Mouse (Mus musculus) neural tube, embryonic 13.5 days (tissue): ENCODE data around the gene Cyyr1. TPM values are rescaled to one million over a fixed set of nuclear protein-coding genes. Genes with fewer than 3 reads are reported as not detected.

ENCODE experiments used
- ATAC-seq: fragments of 200-750 bp; cut with Nextera tagmentation; 2 replicates; pipeline ENCODE4 v1.8.0; 2017; ENCODE audit warnings: low read depth, mild to moderate bottlenecking, moderate TSS enrichment, moderate library complexity
- H3K27ac ChIP-seq: fragments of 300-500 bp; sonication (generic); replicated peaks from 2 replicates; pipeline ENCODE4 v1.5.1; 2015; ENCODE audit warnings: moderate library complexity, mild to moderate bottlenecking, inconsistent platforms
- H3K27me3 ChIP-seq: fragments of 300-500 bp; sonication (generic); 2 replicates; pipeline ENCODE4 v1.6.1; 2015; ENCODE audit warnings: mild to moderate bottlenecking, inconsistent platforms
- H3K36me3 ChIP-seq: fragments of 300-500 bp; sonication (generic); 2 replicates; pipeline ENCODE4 v1.6.1; 2015; ENCODE audit warnings: mild to moderate bottlenecking, inconsistent platforms
- H3K4me1 ChIP-seq: fragments of 300-500 bp; sonication (generic); replicated peaks from 2 replicates; pipeline ENCODE4 v1.6.1; 2015; ENCODE audit warnings: inconsistent platforms
- H3K4me2 ChIP-seq: fragments of 300-500 bp; sonication (generic); 2 replicates; pipeline ENCODE4 v1.6.1; 2015; ENCODE audit warnings: inconsistent platforms, mild to moderate bottlenecking, moderate library complexity
- H3K4me3 ChIP-seq: fragments of 300-500 bp; sonication (generic); 2 replicates; pipeline ENCODE4 v1.5.1; 2015; ENCODE audit warnings: mild to moderate bottlenecking, inconsistent platforms
- H3K9ac ChIP-seq: fragments of 300-500 bp; sonication (generic); 2 replicates; pipeline ENCODE4 v1.6.1; 2015; ENCODE audit warnings: moderate library complexity, mild to moderate bottlenecking, inconsistent platforms
- H3K9me3 ChIP-seq: fragments of 300-500 bp; sonication (generic); 2 replicates; pipeline ENCODE4 v1.6.1; 2016; ENCODE audit warnings: inconsistent platforms
- WGBS: fragments of 180-500 bp; shearing (Covaris S2); methylation state at CpG from one replicate; pipeline ENCODE4 v1.1.7; 2015; 5-methylcytosine and 5-hydroxymethylcytosine counted together
- polyA plus RNA-seq: library from polyadenylated mRNA; unstranded; fragments of >200 nt; fragmentation: Nextera tagmentation; extraction: Ambion mirVana; gene quantifications from 2 replicates; pipeline ENCODE4 v1.2.1, GENCODE M21; 2015

Gene Cyyr1
- polyA plus RNA-seq, 1 experiment from 2014 or later = 2.8 TPM

DNA sequence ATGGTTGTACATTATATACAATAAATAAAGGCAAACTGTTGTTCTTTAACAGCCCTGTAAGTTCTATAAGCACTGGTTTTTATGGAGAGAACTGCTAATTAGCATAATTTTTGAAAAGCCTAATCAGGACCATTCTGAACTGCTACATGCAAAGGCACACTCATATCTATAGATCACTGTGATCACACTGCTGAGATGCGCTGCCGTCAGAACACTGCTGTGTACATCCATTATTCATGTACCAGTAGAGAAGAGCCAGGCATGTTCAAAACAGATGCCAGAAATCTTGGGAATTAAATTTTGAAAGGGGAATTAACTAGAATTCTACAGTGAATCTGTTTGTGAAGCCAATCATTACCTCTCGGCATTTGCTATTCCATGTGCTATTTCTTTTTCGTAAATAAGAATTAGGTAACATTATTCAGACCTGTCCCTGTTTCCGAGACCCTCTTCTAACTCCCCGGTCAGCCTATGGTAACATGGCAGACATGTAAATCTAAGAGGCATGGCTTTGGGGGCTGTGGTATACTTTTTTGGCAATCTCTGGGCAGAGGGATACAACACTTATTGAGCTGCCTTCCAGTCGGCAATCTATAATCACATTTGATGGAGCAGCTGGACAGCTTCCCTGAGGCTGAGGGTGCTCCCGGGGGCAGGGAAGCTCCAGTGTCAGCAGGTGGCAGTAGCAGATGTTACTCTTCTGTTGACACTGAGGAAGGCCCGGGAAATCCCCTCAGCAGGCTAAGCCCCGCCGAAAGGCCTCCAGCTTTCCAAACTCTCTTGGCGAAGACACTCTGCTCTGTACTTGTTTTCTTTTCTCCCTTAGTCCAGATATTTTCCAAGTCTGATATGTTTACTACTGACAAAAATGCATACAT lies 25.2 kb downstream of the Cyyr1 start:
- no peaks in the 10 kb centered on the region for H3K27me3 ChIP-seq
- no peaks in the 10 kb centered on the region for H3K9me3 ChIP-seq
- no peak overlapping the region for H3K4me3 ChIP-seq
- WGBS = 44% methylated on average over 12 of the region's 12 CpGs
- no peak overlapping the region for H3K4me2 ChIP-seq
- no peaks in the 10 kb centered on the region for H3K36me3 ChIP-seq
- 0 out of 2 replicates have a peak overlapping the region, but pooled peaks have one; percentile 23 for H3K27ac ChIP-seq
- H3K9ac ChIP-seq = no peak overlapping the region
- H3K4me1 ChIP-seq = peaks cover 6% of the 10 kb centered on the region; the same call in 1 of the 2 replicates
- peak; percentile 71; the same call in 1 of the 2 replicates for ATAC-seq

DNA sequence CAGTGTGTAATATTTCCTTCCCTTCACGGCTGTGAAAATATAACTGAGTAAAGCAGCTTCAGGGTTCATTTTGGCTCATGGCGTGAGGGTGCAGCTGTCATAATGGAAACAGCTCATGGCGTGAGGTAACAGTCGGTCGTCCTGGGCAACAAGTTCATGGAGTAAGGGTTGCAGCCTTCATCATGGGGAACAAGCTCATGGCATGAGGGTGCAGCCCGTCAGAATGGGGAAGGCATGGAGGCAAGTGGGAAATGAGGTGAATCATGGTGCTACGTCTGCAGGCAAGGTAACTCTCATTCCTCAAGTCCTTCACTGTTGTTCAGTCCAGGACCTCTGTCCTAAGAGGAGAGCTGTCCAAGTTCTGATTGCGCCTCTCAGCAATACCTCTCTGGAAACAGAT lies 28.6 kb downstream of the Cyyr1 start:
- Histone ChIP-seq H3K27me3 (no peaks in the 10 kb centered on the region), H3K4me2 (no peak overlapping the region), H3K27ac (no peak overlapping the region), H3K4me3 (no peak overlapping the region), H3K9ac (no peak overlapping the region), H3K36me3 (no peaks in the 10 kb centered on the region), H3K4me1 (peaks cover 6% of the 10 kb centered on the region; the same call in 1 of the 2 replicates), H3K9me3 (no peaks in the 10 kb centered on the region)
- 82% methylated on average over 8 of the region's 8 CpGs for WGBS
- ATAC-seq = no peak

DNA sequence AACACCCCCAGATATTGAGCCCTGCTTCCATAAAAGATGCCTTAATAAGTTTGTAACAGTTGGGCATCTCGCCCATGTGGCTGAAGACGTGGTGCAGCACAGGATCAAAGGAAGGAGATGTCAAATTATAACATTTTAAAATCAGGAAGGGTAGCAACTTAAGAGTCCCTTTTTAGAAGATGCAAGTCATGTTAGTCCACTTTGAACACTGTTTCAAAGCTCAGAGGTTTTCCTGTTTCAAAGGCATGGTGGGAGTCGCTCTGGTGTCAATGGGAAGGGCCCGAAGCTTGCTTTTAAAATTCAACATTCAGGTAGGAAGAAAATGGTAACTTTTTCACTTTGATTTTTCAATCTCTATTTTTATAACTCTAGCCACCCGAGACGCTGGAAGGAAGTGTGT lies 45.9 kb downstream of the Cyyr1 start:
- Histone ChIP-seq H3K9ac (no peak overlapping the region), H3K27me3 (no peaks in the 10 kb centered on the region), H3K4me1 (peaks cover 4% of the 10 kb centered on the region; the same call in 1 of the 2 replicates), H3K36me3 (no peaks in the 10 kb centered on the region), H3K4me3 (no peak overlapping the region), H3K4me2 (no peak overlapping the region), H3K27ac (no peak overlapping the region), H3K9me3 (no peaks in the 10 kb centered on the region)
- ATAC-seq = no peak
- 94% methylated on average over 6 of the region's 6 CpGs for WGBS

DNA sequence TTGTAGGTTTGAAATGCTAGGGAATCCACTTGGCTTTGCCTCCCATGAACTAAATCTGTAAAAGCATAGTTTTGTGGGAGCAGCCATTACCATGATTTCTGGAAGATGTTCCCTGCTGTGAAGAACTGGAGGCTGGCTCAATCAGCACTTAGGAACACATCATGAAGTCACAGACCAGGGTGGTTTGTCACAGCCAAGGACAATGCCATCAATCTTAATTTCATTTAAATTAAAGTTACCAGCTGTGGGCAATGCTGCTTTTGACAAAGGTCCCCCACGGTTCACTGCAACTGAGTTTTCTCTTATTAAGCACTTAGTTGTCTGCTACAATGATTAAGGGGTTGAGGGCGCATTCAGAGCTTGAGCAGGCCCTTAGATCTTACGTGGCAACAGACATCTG lies 48.1 kb downstream of the Cyyr1 start:
- peak; percentile 47; the same call in 1 of the 2 replicates for ATAC-seq
- 10% methylated on average over 3 of the region's 3 CpGs for WGBS
- Histone ChIP-seq H3K9me3 (no peaks in the 10 kb centered on the region), H3K4me1 (peaks cover 4% of the 10 kb centered on the region; the same call in 1 of the 2 replicates), H3K36me3 (no peaks in the 10 kb centered on the region), H3K27ac (no peak overlapping the region), H3K4me2 (no peak overlapping the region), H3K9ac (no peak overlapping the region), H3K27me3 (no peaks in the 10 kb centered on the region), H3K4me3 (no peak overlapping the region)

DNA sequence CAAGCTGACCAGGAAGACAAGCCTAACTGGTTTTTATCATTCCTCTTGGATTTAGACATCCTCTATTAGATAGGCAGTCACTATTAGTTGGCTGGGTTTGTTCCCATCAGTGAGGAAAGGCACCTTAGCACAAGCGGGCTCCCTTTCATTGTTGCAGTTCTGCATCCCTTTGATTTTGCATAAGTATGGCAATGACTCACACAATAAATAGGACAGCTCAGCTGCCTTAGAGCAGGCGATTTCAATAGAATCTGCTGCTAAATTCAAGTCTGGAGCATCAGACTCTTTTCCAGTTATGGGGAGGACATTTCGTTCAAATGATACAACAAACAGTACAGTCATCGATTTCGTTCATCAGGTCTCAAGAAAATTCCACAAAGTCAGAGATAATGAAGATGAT lies 49.8 kb downstream of the Cyyr1 start:
- Histone ChIP-seq H3K36me3 (no peaks in the 10 kb centered on the region), H3K27ac (no peak overlapping the region), H3K4me3 (no peak overlapping the region), H3K4me1 (peaks cover 4% of the 10 kb centered on the region; the same call in 1 of the 2 replicates), H3K4me2 (no peak overlapping the region), H3K9ac (no peak overlapping the region), H3K9me3 (no peaks in the 10 kb centered on the region), H3K27me3 (no peaks in the 10 kb centered on the region)
- no peak for ATAC-seq
- 75% methylated on average over 5 of the region's 5 CpGs for WGBS

DNA sequence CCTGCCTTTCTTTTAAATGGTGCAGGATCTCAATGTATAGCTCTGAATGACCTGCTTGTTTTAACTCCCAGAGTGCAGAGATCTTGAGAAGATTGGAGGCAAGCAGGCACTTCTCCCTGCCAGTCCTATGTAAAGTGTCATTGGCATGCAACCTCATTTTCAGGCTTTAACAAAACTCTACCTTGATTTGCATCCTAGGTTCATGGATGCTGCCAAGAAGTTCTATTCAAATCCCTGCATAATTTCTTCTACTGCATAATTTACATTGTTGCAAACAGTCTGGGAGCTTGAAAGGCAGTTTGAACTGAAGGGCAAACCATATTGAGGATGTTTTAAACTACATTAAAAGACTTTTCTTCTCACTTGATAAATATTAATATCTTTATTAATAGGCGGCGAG lies 57.4 kb downstream of the Cyyr1 start:
- no peaks in the 10 kb centered on the region for H3K36me3 ChIP-seq
- H3K9me3 ChIP-seq = no peaks in the 10 kb centered on the region
- H3K9ac ChIP-seq = no peak overlapping the region
- H3K4me2 ChIP-seq = no peak overlapping the region
- ATAC-seq = no peak
- H3K27ac ChIP-seq = no peak overlapping the region
- no peaks in the 10 kb centered on the region for H3K27me3 ChIP-seq
- no peak overlapping the region for H3K4me3 ChIP-seq
- no peaks in the 10 kb centered on the region for H3K4me1 ChIP-seq
- 89% methylated on average over 2 of the region's 2 CpGs for WGBS

DNA sequence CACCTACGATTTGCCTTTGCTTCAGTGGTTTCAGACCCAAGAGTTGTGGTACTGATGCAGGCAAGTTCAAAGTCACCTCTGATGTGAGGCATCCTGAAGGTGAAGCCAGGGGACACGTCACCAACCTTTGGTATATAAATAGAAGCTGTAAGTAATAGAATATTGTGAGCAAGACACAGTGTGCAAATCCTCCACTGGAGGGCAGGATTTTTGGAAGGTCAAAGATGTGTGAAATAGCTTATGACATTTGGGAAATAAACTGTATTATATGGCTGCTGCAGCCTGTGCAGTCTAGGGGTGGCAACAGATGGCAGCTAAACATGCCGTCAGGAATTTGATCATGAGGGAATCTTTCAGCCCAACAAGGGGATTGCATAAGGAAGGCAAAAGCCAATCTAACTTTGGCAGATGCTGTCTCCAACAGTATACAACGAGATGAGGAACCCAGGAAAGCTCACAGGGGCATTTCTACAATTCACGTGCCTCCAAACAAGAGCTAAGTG lies 65.0 kb downstream of the Cyyr1 start:
- no peak for ATAC-seq
- Histone ChIP-seq H3K4me1 (no peaks in the 10 kb centered on the region), H3K27me3 (no peaks in the 10 kb centered on the region), H3K4me3 (no peak overlapping the region), H3K9ac (no peak overlapping the region), H3K36me3 (no peaks in the 10 kb centered on the region), H3K27ac (no peak overlapping the region), H3K9me3 (no peaks in the 10 kb centered on the region), H3K4me2 (no peak overlapping the region)
- 77% methylated on average over 5 of the region's 5 CpGs for WGBS

DNA sequence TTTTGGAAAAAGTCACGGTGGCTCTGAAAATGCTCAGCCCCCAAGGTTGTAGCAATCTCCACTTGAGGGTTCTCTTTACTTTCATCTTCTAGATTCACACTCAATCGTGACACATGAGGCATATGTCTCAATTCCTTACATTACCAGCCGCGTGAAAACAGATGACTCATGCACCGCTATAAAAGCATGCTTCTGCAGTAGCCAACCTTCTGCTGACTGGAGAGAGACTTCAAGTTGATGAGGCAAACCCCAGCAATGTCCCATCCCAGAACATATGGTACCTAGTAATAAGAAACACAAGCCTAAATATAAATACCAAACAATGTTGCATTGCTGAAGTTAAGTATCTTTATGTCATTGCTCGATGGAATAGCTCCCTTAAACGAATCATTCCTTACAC lies 65.9 kb downstream of the Cyyr1 start:
- no peak for ATAC-seq
- Histone ChIP-seq H3K27me3 (no peaks in the 10 kb centered on the region), H3K4me3 (no peak overlapping the region), H3K27ac (no peak overlapping the region), H3K4me2 (no peak overlapping the region), H3K36me3 (no peaks in the 10 kb centered on the region), H3K4me1 (no peaks in the 10 kb centered on the region), H3K9ac (no peak overlapping the region), H3K9me3 (no peaks in the 10 kb centered on the region)
- WGBS = 91% methylated on average over 7 of the region's 7 CpGs

DNA sequence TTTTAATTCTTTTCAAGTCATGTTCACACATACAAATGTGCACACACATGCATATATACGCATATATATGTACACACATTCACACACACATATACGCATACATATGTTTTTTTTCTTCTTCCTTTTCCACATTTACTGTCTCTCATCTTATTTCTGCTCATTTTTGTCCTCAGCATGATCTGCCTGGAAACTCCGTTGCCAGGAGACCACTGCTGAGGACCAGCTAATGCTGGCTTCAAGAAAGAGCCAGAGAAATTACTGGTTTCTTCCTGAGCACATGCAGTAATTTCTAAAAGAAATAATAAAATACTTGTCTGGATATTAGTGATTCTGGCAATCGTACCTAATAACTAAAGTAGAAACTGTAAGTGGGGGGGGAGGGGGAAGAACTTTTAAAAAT lies 68.6 kb downstream of the Cyyr1 start:
- H3K9ac ChIP-seq = no peak overlapping the region
- no peaks in the 10 kb centered on the region for H3K4me1 ChIP-seq
- H3K27me3 ChIP-seq = no peaks in the 10 kb centered on the region
- H3K4me2 ChIP-seq = no peak overlapping the region
- ATAC-seq = no peak
- 84% methylated on average over 4 of the region's 4 CpGs for WGBS
- no peak overlapping the region for H3K4me3 ChIP-seq
- no peaks in the 10 kb centered on the region for H3K9me3 ChIP-seq
- H3K36me3 ChIP-seq = no peaks in the 10 kb centered on the region
- H3K27ac ChIP-seq = no peak overlapping the region

DNA sequence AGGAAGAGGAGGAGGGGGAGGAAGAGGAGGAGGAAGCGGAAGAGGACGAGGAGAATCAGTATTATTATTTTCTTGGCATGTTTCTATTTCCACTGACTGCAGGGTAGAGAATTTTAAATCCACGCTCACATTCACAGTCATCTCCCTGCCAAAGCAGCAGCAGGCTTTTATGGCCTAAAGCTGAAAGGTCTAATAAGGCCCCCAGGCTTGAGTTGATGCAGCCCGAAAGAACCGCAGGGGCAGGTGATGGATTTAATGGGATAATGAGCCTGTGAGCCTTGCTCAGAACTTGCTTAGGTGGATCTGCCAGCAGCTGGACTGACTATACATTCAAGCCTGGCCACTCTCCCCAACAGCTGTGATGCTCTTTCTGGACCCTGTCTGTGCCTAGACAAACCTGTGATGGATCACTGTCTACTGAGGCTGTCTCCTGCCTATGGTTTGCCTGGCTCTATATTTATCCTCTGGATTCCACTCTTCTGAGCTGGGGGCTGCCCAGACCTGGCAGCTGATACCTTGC lies 78.6 kb downstream of the Cyyr1 start:
- WGBS = 44% methylated on average over 5 of the region's 5 CpGs
- Histone ChIP-seq H3K4me2 (no peak overlapping the region), H3K4me3 (no peak overlapping the region), H3K9ac (no peak overlapping the region), H3K36me3 (no peaks in the 10 kb centered on the region), H3K27ac (0 out of 2 replicates have a peak overlapping the region, but pooled peaks have one; percentile 23), H3K4me1 (peaks cover 7% of the 10 kb centered on the region; the same call in 1 of the 2 replicates), H3K9me3 (no peaks in the 10 kb centered on the region), H3K27me3 (no peaks in the 10 kb centered on the region)
- no peak for ATAC-seq

DNA sequence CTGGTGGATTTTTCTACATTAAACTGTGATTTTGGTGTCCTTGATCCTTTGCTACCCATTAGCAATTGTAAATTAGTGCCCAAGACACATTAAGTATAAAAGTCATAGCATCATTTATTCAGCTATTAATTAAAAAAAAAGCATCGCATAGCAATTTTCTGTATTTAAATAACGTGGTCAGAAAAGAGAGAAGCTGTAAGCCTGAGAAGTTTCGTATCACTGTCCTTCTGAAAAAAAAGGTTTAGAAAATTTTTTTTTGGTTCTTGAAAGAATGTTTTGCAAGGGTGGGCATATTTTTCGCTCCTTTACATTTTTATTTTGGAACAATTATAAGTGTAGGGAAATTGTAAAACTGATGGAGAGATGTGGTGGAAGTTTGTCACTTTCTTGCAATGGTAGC lies 83.1 kb downstream of the Cyyr1 start:
- 94% methylated on average over 4 of the region's 4 CpGs for WGBS
- Histone ChIP-seq H3K27ac (no peak overlapping the region), H3K9ac (no peak overlapping the region), H3K4me2 (no peak overlapping the region), H3K9me3 (no peaks in the 10 kb centered on the region), H3K36me3 (no peaks in the 10 kb centered on the region), H3K27me3 (no peaks in the 10 kb centered on the region), H3K4me1 (peaks cover 7% of the 10 kb centered on the region; the same call in 1 of the 2 replicates), H3K4me3 (no peak overlapping the region)
- ATAC-seq = no peak

DNA sequence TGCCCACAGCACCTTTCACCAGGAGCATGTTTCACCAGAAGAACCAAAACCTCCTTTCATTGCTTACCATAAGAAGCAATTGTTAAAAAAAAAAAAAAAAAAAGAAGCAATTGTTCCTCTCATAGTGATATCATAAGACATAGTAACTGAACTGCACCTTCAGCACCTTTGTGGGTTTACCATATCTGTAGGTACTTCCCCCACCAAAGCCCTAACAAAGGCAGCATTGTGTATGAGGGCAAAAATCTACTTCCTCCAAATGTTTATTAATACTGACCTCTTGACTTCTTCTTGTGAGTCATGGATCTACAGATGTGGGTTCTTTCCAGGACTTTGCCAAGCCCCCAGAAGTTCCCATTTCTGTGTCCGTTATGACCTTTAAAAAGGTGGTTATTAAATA lies 98.2 kb downstream of the Cyyr1 start:
- Histone ChIP-seq H3K4me3 (no peak overlapping the region), H3K27ac (no peak overlapping the region), H3K9me3 (no peaks in the 10 kb centered on the region), H3K36me3 (no peaks in the 10 kb centered on the region), H3K4me2 (no peak overlapping the region), H3K4me1 (no peaks in the 10 kb centered on the region), H3K27me3 (no peaks in the 10 kb centered on the region), H3K9ac (no peak overlapping the region)
- ATAC-seq = no peak
- whole genome bisulfite sequencing = 92% methylated on average over 1 of the region's 1 CpGs
